Mouse (Mus musculus): ENCODE measurements around the gene Rpp40. TPM values are rescaled to one million over a fixed set of nuclear protein-coding genes. Genes with fewer than 3 reads are reported as not detected.

The Rpp40 gene
- polyA plus RNA-seq, 1 experiment from 2014 or later: 22.3 TPM

- Histone ChIP-seq H3K9ac (no peak overlapping the region), H3K4me3 (no peak overlapping the region), H3K36me3 (0 out of 2 replicates have a peak, but pooled peaks cover 5% of the 10 kb centered on the region), H3K27ac (no peak overlapping the region), H3K4me2 (replicated peaks) (no peak overlapping the region), H3K27me3 (no peaks in the 10 kb centered on the region), H3K9me3 (no peaks in the 10 kb centered on the region), H3K4me1 (peaks cover 16% of the 10 kb centered on the region)
- 28% methylated on average over 3 of the region's 3 CpGs for WGBS
- ATAC-seq (ENCODE audit: insufficient number of reproducible peaks, insufficient read depth, low FRiP score, low TSS enrichment): no peak
These were observed 60.9 kb downstream of the Rpp40 start for GRCm38 (mm10) chr13:35845306-35845705.

Other genes starting within 250 kb of the Rpp40 start
- 16.4 and 18.8 TPM in 2 replicates for gene Cdyl, start 246.5 kb downstream of the Rpp40 start, polyA plus RNA-seq (2016; fragmentation: Nextera tagmentation; extraction: Ambion mirVana)
- gene Ppp1r3g, start 52.5 kb upstream of the Rpp40 start, polyA plus RNA-seq (2016; fragmentation: Nextera tagmentation; extraction: Ambion mirVana): 0.89 and 0.93 TPM in 2 replicates
- 27.6 and 32.0 TPM in 2 replicates for gene Fars2, start 211.1 kb upstream of the Rpp40 start, polyA plus RNA-seq (2016; fragmentation: Nextera tagmentation; extraction: Ambion mirVana)
- gene Lyrm4, start 211.2 kb upstream of the Rpp40 start, polyA plus RNA-seq (2016; fragmentation: Nextera tagmentation; extraction: Ambion mirVana): 19.8 and 21.2 TPM in 2 replicates